Mouse (Mus musculus): ENCODE results near the gene Gm30737. TPM values are rescaled to one million over a fixed set of nuclear protein-coding genes. Genes with fewer than 3 reads are reported as not detected.
"Not testable (repeated sequence)": the region's sequence is repeated elsewhere in the genome, so short reads cannot be mapped to it uniquely, and the experiment has no call there.

The Gm30737 gene
- not detected in 2 replicates for polyA plus RNA-seq (2014; fragmentation: Nextera tagmentation; extraction: Ambion mirVana)

GRCm38 (mm10) chrY:14400410-14400809 lies at the start of gene Gm30737:
Gm30737 (plus strand) TSS chrY:14400710.
- not testable (repeated sequence) for DNase-seq; H3K36me3 ChIP-seq (ENCODE audit: insufficient read depth); H3K27me3 ChIP-seq (ENCODE audit: insufficient read depth, low read length); H3K4me2 ChIP-seq; H3K4me1 ChIP-seq (ENCODE audit: insufficient read depth); ATAC-seq (ENCODE audit: insufficient read depth); H3K9me3 ChIP-seq (ENCODE audit: low read depth, low read length); H3K4me3 ChIP-seq (ENCODE audit: low read depth, low read length); H3K27ac ChIP-seq (ENCODE audit: low read depth); H3K9ac ChIP-seq
- WGBS = no CpG with 5 or more reads among the region's 7 CpGs
